Mouse (Mus musculus) spleen, adult 2 months (tissue): Measurements from ENCODE around the gene Plekhg5.

Source experiments
- CTCF ChIP-seq: fragments of 200-500 bp; IDR thresholded peaks from 2 replicates; pipeline ENCODE4 v1.5.1; 2011; ENCODE audit warnings: mild to moderate bottlenecking, inconsistent platforms; ENCODE audit not compliant: insufficient read depth, insufficient read length, insufficient replicate concordance; ENCODE audit errors: extremely low read depth
- POLR2A ChIP-seq: fragments of 200-500 bp; IDR thresholded peaks from 2 replicates; pipeline ENCODE4 v1.6.1; 2011; ENCODE audit warnings: low read depth, low read length, inconsistent platforms

GRCm38 (mm10) chr4:152120311-152121182 lies 48.2 kb downstream of the Plekhg5 start:
- TF ChIP-seq CTCF (no peak), POLR2A (no peak)
